Mouse (Mus musculus) neural tube, embryonic 15.5 days (tissue): Measurements from ENCODE around the gene Mpig6b. TPM values are rescaled to one million over a fixed set of nuclear protein-coding genes. Genes with fewer than 3 reads are reported as not detected.

Experiments
- ATAC-seq: fragments of 200-750 bp; cut with Nextera tagmentation; 2 replicates; pipeline ENCODE4 v1.8.0; 2017; ENCODE audit warnings: mild to moderate bottlenecking, moderate TSS enrichment, moderate library complexity; ENCODE audit not compliant: low FRiP score
- H3K27ac ChIP-seq: fragments of 300-500 bp; sonication (generic); replicated peaks from 2 replicates; pipeline ENCODE4 v1.5.1; 2015; ENCODE audit warnings: mild to moderate bottlenecking, inconsistent platforms
- H3K27me3 ChIP-seq: fragments of 300-500 bp; sonication (generic); replicated peaks from 2 replicates; pipeline ENCODE4 v1.6.1; 2015; ENCODE audit warnings: inconsistent platforms
- H3K36me3 ChIP-seq: fragments of 300-500 bp; sonication (generic); 2 replicates; pipeline ENCODE4 v1.6.1; 2015; ENCODE audit warnings: inconsistent platforms
- H3K4me1 ChIP-seq: fragments of 300-500 bp; sonication (generic); 2 replicates; pipeline ENCODE4 v1.6.1; 2015; ENCODE audit warnings: inconsistent platforms
- H3K4me2 ChIP-seq: fragments of 300-500 bp; sonication (generic); 2 replicates; pipeline ENCODE4 v1.6.1; 2015; ENCODE audit warnings: inconsistent platforms, mild to moderate bottlenecking, moderate library complexity
- H3K4me3 ChIP-seq: fragments of 300-500 bp; sonication (generic); replicated peaks from 2 replicates; pipeline ENCODE4 v1.5.1; 2015; ENCODE audit warnings: mild to moderate bottlenecking, inconsistent platforms
- H3K9ac ChIP-seq: fragments of 300-500 bp; sonication (generic); replicated peaks from 2 replicates; pipeline ENCODE4 v1.6.1; 2015; ENCODE audit warnings: mild to moderate bottlenecking, inconsistent platforms
- H3K9me3 ChIP-seq: fragments of 300-500 bp; sonication (generic); replicated peaks from 2 replicates; pipeline ENCODE4 v1.6.1; 2016; ENCODE audit warnings: inconsistent platforms
- WGBS: fragments of 180-500 bp; shearing (Covaris S2); methylation state at CpG from one replicate; pipeline ENCODE4 v1.1.7; 2015; ENCODE audit warnings: mixed read lengths; 5-methylcytosine and 5-hydroxymethylcytosine counted together
- polyA plus RNA-seq: library from polyadenylated mRNA; unstranded; fragments of >200 nt; fragmentation: Nextera tagmentation; extraction: Ambion mirVana; gene quantifications from 2 replicates; pipeline ENCODE4 v1.2.1, GENCODE M21; 2015

The Mpig6b gene
- polyA plus RNA-seq, 1 experiment from 2014 or later = 0.17 TPM

DNA sequence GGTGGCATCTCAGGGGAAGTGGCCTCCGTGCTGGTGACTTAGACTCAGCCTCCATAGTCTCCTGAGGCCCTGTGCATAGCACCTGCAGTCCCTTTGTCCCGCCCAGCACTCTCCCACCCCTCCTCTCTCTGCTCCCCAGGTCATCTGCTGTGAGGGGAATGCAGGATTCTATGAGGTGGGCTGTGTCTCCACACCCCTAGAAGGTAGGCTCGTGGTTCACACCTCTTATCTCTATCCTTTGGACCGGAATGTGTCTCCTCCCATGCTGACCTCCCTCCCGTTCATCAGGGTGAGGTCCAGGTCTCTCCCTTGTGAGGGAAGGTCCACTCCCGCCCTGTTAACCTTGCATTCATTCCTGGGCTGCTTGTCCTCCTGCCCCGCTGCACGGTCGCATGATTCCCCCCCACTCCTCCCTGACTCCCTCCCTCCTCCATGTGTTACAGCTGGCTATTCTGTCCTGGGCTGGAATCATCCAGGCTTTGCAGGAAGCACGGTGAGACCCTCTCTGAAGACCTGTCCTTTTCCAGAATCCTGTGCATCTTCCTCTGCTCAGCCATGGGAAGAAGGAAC lies 34.3 kb upstream of the Mpig6b start:
- no peak for ATAC-seq

DNA sequence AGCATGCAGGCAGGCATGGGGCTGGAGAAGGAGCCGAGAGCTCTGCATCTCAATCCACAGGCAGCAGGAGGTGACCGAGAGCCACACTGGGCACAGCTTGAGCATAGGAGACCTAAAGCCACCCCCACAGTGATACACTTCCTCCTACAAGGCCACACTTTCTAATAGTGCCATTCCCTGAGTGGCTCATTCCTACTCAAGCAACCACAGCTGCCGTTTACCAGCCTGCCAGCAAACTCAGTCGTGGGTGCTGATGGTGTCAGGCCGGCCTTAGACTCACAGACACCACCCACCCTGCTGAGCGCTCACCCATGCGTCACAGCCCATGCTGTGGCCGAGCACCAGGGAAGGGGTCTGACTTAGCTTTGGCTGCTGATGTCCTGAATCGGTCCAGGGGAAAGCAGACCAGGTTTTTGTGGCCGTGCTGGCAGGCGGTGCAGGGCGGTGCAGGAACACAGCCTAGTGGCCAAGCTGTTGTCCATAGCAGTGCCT lies 31.2 kb upstream of the Mpig6b start:
- Histone ChIP-seq H3K4me3 (no peak overlapping the region), H3K27ac (no peak overlapping the region), H3K4me2 (no peak overlapping the region), H3K27me3 (no peaks in the 10 kb centered on the region), H3K36me3 (peaks cover 92% of the 10 kb centered on the region), H3K9me3 (no peaks in the 10 kb centered on the region), H3K4me1 (no peaks in the 10 kb centered on the region), H3K9ac (no peak overlapping the region)
- 82% methylated on average over 12 of the region's 12 CpGs for WGBS
- no peak for ATAC-seq

More for the DNA sequence above, 34.3 kb upstream of the Mpig6b start:
- 74% methylated on average over 10 of the region's 10 CpGs for WGBS
- no peaks in the 10 kb centered on the region for H3K9me3 ChIP-seq
- H3K4me2 ChIP-seq = no peak overlapping the region
- peaks cover 82% of the 10 kb centered on the region for H3K36me3 ChIP-seq
- no peaks in the 10 kb centered on the region for H3K27me3 ChIP-seq
- no peak overlapping the region for H3K9ac ChIP-seq
- no peaks in the 10 kb centered on the region for H3K4me1 ChIP-seq
- H3K27ac ChIP-seq = no peak overlapping the region
- H3K4me3 ChIP-seq = no peak overlapping the region

DNA sequence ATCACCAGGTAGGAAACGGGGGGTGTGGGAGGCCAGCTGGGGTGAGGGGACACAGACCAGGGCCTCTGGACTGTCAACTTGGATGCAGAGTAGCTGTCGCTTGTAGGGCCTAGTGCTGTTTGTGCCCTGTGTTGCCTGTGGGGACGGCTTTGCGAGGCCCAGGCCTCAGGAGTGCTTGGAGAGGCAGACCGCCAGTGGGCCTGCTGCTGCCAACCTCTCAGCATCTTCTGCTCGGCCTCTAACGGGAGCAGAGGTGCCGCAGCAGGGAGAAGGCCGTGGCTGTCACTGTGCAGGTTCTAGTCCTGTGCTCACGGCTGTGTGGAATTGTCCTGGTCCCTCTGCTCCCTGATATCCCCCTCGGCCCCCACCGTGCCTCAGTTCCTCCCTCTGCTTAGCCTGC lies 30.6 kb upstream of the Mpig6b start:
- WGBS = 87% methylated on average over 12 of the region's 12 CpGs
- Histone ChIP-seq H3K4me2 (no peak overlapping the region), H3K4me3 (no peak overlapping the region), H3K9ac (no peak overlapping the region), H3K27ac (no peak overlapping the region), H3K9me3 (no peaks in the 10 kb centered on the region), H3K4me1 (no peaks in the 10 kb centered on the region), H3K36me3 (peaks cover 90% of the 10 kb centered on the region), H3K27me3 (no peaks in the 10 kb centered on the region)
- no peak for ATAC-seq

DNA sequence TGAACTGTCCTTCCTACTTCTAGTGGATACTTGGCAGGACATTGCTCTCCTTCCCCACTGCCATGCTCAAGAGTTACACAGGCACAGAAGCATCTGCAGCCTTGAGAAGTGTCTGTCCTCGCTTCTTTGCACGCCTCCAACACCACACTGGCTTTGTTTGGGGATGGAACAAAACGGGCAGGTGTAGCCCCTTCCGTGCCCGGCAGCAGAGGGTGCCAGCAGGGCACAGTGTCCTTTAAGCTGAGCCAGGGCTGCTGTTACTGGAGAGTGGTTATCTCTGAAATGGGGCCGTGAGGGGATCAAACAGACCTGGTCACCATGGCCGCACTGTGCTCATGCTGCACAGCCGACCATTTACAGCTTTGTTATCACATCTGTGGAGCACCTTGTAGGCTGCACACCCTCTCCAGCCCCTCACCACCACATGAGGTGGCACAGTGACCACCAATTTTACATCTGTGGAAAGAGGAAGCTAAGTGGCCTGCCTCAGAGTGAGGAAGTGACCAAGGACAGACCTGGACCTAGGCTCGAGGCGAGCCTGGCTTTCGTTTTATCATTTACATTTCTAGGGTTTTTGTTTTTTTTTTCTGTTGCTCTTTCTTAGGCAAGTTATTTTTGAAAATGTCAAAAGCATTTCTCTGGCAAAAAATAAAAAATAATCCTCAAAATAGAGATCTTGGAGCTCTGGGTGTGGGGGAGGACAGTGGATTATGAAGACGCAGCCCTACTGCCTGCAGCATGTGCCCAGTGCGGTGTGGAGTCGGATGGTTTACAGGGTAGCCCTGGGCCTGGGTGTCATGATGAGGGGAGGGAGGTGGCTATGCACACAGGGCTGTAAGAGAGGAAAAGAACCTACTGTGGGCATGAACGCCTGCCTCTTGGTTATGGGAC lies 28.7 kb upstream of the Mpig6b start:
- ATAC-seq = no peak
- Histone ChIP-seq H3K36me3 (peaks cover 80% of the 10 kb centered on the region), H3K9me3 (no peaks in the 10 kb centered on the region), H3K27ac (no peak overlapping the region), H3K4me1 (peaks cover 14% of the 10 kb centered on the region), H3K4me3 (no peak overlapping the region), H3K27me3 (no peaks in the 10 kb centered on the region), H3K4me2 (no peak overlapping the region), H3K9ac (no peak overlapping the region)
- WGBS = 94% methylated on average over 15 of the region's 15 CpGs

DNA sequence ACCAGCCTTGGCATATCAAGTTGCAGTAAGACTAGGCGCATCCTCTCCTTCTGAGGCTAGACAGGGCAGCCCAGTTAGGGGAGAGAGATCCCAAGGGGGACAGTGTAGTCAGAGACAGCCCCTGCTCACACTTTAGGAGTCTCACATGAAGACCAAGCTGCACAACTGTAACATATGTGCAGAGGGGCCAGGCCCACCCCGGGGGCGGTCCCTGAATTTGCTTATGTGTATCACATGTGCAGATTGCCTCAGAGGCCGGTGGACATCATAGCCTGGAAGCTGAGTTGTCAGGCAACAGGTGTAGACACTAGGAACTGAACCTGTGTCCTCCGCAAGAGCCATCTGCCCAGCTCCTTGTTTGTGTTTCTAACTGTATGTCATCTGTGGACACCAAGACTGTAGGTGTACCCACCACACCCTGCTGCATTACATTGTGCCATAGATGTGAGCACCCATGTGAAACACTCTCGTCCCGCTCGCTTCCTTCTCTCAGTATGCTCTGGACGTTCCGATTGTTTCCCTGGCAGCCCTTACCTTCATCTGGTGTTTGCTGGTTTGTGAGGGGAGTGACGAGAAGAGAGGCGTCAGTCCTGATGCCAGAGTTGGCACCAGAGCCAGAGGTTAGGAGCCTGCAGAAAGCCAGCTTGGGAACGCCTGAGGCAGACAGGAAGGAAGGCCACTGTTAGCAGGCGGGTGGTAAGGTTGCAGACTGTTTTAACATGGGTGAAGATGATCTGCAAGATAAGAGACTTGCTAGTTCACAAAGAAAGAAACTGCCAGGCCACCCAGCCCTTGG lies 26.6 kb upstream of the Mpig6b start:
- no peak overlapping the region for H3K4me2 ChIP-seq
- H3K4me1 ChIP-seq = peaks cover 15% of the 10 kb centered on the region
- no peak overlapping the region for H3K9ac ChIP-seq
- H3K9me3 ChIP-seq = no peaks in the 10 kb centered on the region
- ATAC-seq = no peak
- no peak overlapping the region for H3K4me3 ChIP-seq
- H3K36me3 ChIP-seq = peaks cover 62% of the 10 kb centered on the region
- no peak overlapping the region for H3K27ac ChIP-seq
- 93% methylated on average over 14 of the region's 14 CpGs for WGBS
- no peaks in the 10 kb centered on the region for H3K27me3 ChIP-seq

DNA sequence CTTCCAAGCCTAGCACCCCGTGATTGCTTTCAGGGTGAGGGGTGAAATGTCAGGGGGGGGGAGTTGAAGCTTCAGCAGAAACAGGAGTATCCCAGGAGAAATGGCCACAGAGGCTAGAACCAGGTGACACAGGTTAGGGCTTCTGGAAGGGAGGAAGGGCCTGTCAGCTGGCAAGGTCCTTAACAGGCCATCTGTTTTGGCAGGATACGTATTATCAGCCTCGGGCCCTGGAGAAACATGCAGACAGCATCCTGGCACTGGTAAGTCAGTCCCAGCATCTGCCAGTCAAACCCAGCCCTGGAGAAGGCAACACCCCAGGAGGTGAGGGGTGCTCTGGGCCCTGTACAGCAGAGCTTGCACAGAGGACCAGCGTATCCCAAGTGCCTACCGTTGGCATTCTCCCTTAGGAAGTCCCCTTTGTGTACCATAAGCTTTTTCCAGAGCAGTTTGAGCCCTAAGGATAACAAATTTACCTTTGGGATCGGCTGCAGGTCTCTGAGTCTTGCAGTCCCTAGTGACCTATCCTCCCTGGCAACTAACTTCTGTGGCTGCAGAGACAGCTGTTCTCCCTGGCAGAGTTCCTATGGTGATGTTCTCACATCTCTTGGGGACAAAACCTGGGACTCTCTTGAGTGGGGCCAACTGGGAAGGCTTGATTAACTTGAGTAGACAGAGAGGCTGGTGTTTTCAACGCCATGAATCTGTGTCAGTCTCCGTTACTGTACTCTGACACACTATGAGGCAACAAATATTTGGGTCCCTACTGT lies 24.4 kb upstream of the Mpig6b start:
- Histone ChIP-seq H3K4me2 (peak overlapping the region; percentile 68), H3K4me3 (peak overlapping the region; percentile 69), H3K27me3 (no peaks in the 10 kb centered on the region), H3K4me1 (peaks cover 15% of the 10 kb centered on the region), H3K27ac (peak overlapping the region; percentile 99), H3K9me3 (no peaks in the 10 kb centered on the region), H3K36me3 (peaks cover 43% of the 10 kb centered on the region), H3K9ac (peak overlapping the region; percentile 95)
- no peak for ATAC-seq
- 46% methylated on average over 8 of the region's 8 CpGs for WGBS

DNA sequence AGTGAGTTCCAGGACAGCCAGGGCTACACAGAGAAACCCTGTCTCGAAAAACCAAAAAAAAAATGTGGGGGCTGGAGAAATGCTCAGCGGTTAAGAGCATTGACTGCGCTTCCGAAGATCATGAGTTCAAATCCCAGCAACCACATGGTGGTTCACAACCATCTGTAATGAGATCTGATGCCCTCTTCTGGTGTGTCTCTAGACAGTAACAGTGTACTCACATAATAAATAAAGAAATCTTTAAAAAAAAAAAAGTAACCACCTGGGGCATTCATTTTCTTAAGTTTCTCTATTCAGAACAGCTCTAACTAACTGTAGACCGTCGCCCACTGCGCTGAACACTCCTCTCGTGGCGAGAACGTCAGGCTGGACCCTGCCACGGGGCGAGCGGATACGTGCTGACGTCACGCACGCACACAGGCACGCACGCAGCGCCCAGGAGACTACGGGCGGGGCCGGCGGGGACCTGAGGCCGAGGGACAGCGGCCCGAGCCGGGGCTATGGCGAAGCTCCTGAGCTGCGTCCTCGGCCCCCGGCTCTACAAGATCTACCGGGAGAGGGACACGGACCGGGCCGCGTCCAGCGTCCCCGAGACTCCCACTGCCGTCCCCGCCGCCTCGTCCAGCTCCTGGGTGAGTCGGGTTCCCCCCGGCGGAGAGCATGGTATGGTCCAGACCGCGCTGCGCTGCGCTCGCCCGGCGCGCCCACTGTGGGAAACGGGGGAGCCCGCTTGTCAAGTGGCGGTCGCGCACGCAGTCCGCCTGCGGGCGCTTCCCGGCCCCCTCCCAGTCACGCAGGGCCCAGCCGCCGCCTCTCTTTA lies 23.1 kb upstream of the Mpig6b start, which contains the start of gene Abhd16a:
Abhd16a (plus strand) TSS at position 439 of the 820 bp plus-strand sequence.
- Histone ChIP-seq H3K9me3 (no peaks in the 10 kb centered on the region), H3K4me3 (peak within 1 kb of the TSS; percentile 69), H3K36me3 (peaks cover 30% of the 10 kb centered on the region), H3K27ac (peak within 1 kb of the TSS; percentile 99), H3K4me1 (peaks cover 15% of the 10 kb centered on the region), H3K9ac (peak within 1 kb of the TSS; percentile 95), H3K4me2 (peak within 1 kb of the TSS; percentile 68), H3K27me3 (no peaks in the 10 kb centered on the region)
- 3% methylated on average over 67 of the region's 67 CpGs for WGBS
- peak; percentile 98 for ATAC-seq

DNA sequence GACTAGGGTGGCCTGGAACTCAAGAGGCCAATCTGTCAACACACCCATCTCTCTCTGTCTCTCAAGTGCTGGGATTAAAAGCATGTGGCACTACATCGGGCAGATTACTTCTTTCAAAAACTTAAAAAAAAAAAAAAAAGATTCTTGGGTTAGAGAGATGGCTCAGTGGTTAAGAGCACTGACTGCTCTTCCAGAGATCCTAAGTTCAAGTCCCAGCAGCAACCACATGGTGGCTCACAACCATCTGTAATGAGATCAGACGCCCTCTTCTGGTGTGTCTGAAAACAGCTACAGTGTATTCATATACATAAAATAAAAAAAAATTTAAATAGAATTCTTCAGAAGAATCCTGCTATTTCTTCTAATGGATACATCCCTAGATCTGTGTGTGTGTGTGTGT lies 22.2 kb upstream of the Mpig6b start:
- H3K4me3 ChIP-seq = no peak overlapping the region
- H3K4me2 ChIP-seq = no peak overlapping the region
- H3K9me3 ChIP-seq = no peaks in the 10 kb centered on the region
- 56% methylated on average over 2 of the region's 2 CpGs for WGBS
- no peak overlapping the region for H3K9ac ChIP-seq
- no peak overlapping the region for H3K27ac ChIP-seq
- ATAC-seq = no peak
- H3K27me3 ChIP-seq = no peaks in the 10 kb centered on the region
- peaks cover 22% of the 10 kb centered on the region for H3K36me3 ChIP-seq
- H3K4me1 ChIP-seq = peaks cover 15% of the 10 kb centered on the region

DNA sequence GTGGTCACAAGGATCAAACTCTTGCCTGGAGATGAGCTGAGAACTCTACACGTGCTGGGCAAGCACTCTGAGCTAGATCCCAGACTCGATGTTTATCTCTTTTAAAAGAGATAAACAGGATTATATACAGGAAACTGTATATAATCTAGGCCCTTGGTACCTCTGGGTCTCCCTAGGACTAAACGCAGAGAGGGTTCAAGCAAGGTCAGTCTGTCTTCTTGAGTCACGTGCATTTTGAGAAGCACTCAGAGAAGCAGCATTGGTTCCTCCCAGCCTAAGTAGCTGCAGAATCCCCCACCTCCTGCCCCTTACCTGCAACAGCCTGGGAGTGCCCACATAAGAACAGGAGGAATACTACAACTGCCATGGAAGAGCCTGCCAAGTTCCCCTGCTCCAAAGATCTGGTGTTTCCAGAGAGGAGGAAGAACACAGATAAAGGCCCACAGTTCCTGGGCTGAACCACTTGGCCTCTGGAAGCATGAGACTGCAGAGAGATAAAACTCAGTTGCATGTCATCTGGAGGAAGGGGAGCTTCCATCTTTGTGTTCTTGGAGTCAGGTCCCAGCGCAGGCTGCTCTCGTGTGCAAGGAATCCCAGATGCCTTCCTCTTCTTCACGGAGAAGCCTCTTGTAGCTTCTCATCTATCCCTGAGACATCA lies 19.4 kb upstream of the Mpig6b start, which contains the start of gene Ly6g6f:
Ly6g6f (minus strand) TSS at position 403 of the 658 bp plus-strand sequence.
- H3K27me3 ChIP-seq = no peaks in the 10 kb centered on the region
- no peak for ATAC-seq
- H3K9ac ChIP-seq = no peak within 1 kb of the TSS
- H3K9me3 ChIP-seq = no peaks in the 10 kb centered on the region
- no peak within 1 kb of the TSS for H3K4me2 ChIP-seq
- H3K4me1 ChIP-seq = peaks cover 8% of the 10 kb centered on the region
- no peak within 1 kb of the TSS for H3K27ac ChIP-seq
- 83% methylated on average over 7 of the region's 7 CpGs for WGBS
- H3K36me3 ChIP-seq = no peaks in the 10 kb centered on the region
- H3K4me3 ChIP-seq = no peak within 1 kb of the TSS

DNA sequence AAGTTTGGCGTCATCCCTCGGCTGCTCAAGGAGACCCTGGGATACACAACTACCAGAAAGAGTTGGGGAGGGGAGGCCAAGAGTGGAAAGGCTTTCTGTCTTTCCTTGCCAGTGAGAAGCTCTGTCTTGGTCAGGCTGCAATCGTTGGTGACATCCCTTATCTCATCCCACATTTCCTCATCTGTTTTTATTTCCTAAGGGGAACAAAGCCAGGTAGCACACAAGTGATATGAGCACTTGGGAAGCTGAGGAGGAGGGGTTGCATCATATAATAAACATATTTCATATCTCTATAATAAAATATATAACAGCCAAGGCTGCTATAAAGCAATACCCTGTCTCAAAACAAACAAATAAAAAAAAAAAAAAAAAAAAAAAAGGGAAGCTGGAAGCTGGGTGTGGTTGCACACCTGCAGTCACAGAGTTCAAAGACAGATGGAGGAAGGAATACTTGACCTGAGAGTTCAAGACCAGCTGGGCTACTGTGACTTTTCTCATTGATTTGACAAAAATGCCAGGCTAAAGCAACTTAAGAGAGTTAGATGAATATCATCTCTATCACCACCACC lies 18.0 kb upstream of the Mpig6b start:
- ATAC-seq = no peak
- Histone ChIP-seq H3K4me2 (no peak overlapping the region), H3K9ac (no peak overlapping the region), H3K36me3 (no peaks in the 10 kb centered on the region), H3K4me3 (no peak overlapping the region), H3K27me3 (no peaks in the 10 kb centered on the region), H3K4me1 (no peaks in the 10 kb centered on the region), H3K9me3 (no peaks in the 10 kb centered on the region), H3K27ac (no peak overlapping the region)
- WGBS = 85% methylated on average over 3 of the region's 3 CpGs
